Mouse (Mus musculus): ENCODE results near the gene Gpatch8. TPM values are rescaled to one million over a fixed set of nuclear protein-coding genes. Genes with fewer than 3 reads are reported as not detected.

Gene Gpatch8
- total and polyA plus RNA-seq, 3 experiments: 17.9 to 29.7 (median 25.8) TPM

DNA sequence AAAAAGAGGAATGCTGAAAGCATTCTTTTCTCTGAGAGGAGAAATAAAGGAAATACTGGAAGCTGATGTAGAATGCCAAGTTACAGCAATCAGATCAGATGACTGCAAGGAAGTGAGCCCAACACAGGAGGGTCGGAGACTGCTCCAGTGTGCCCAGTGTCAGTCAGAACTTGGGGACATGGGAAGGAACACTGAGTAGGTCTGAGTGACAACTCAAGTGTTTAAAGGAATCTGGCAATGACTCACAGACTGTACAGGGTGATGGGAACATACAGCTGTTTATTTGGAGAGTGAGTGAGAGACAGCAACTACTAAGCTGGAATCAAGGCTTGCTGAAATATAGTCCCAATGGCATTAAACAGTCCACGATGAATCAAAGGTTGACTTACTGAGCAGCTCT is 60.0 kb downstream of the Gpatch8 start:
- H3K4me3 ChIP-seq (ENCODE audit: control insufficient read depth in 1 of 2, insufficient read depth in 1 of 2, low read depth in 2 of 2, low read length in 2 of 2): no peak overlapping the region
- no peak overlapping the region for H3K27ac ChIP-seq (ENCODE audit: control insufficient read depth, low read depth, low read length)
- H3K36me3 ChIP-seq (ENCODE audit: control insufficient read depth in 1 of 2, insufficient read depth in 2 of 2, low read length in 2 of 2): peaks cover 2 to 33% of the 10 kb centered on the region in 2 experiments; a peak in 2 of 4 replicates

DNA sequence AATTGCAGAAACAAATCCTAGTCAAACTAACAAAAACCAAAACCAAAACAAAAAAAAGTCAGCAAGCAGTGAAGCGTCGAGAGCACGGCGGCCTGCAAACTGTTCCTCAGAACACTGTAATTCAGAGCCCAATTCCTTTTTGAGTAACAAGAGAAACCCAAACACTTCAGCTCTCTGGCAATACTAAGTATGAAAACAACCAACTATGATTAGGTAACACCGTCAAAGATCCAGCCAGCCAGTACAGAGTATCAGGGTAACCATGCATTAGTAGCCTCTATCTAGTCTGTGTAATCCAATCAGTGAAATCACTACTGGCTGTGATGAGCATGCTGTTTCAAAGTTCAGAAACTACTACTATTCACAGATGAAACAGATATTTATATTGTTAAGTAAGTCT is 60.5 kb downstream of the Gpatch8 start:
- no peaks in the 10 kb centered on the region for H3K9me3 ChIP-seq (replicated peaks; ENCODE audit: insufficient read depth, low read length)
- H3K9ac ChIP-seq (ENCODE audit: control insufficient read depth, low read depth, low read length, poor library complexity, severe bottlenecking): no peak overlapping the region
- DNase-seq (ENCODE audit: low read depth, low spot score): no peak
- no peaks in the 10 kb centered on the region for H3K4me1 ChIP-seq (ENCODE audit: control insufficient read depth in 1 of 2, insufficient read depth in 2 of 2, low read length in 2 of 2)
- H3K27me3 ChIP-seq (ENCODE audit: control insufficient read depth in 1 of 2, insufficient read depth in 2 of 2, low read length in 2 of 2): no peaks in the 10 kb centered on the region
- H3K79me2 ChIP-seq (ENCODE audit: control insufficient read depth, insufficient read depth, low read length, poor library complexity): no peaks in the 10 kb centered on the region
- no peak overlapping the region for H3K27ac ChIP-seq (ENCODE audit: control insufficient read depth, low read depth, low read length)
- H3K4me3 ChIP-seq (ENCODE audit: control insufficient read depth in 1 of 2, insufficient read depth in 1 of 2, low read depth in 2 of 2, low read length in 2 of 2): no peak overlapping the region
- TF ChIP-seq HCFC1 (IDR thresholded peaks at IDR 0.05; ENCODE audit: low read depth, low read length) (no peak), ZC3H11A (IDR thresholded peaks at IDR 0.05; ENCODE audit: low read depth, low read length) (no peak), TBP (IDR thresholded peaks at IDR 0.05; ENCODE audit: low read depth, low read length) (no peak), USF1 (IDR thresholded peaks at IDR 0.05; ENCODE audit: low read depth, low read length) (no peak), MYB (IDR thresholded peaks at IDR 0.05; ENCODE audit: low read depth, low read length) (no peak), TCF12 (IDR thresholded peaks at IDR 0.05; ENCODE audit: low read depth, low read length) (no peak), SIN3A (IDR thresholded peaks at IDR 0.05; ENCODE audit: low read length) (no peak), POLR2AphosphoS2 (IDR thresholded peaks at IDR 0.05; ENCODE audit: low read length) (no peak), MXI1 (IDR thresholded peaks at IDR 0.05; ENCODE audit: low read depth, low read length) (no peak), ELF1 (IDR thresholded peaks at IDR 0.05; ENCODE audit: low read depth, low read length) (no peak), UBTF (IDR thresholded peaks at IDR 0.05; ENCODE audit: borderline replicate concordance, insufficient read depth, low read depth, low read length) (no peak), POLR2A (IDR thresholded peaks at IDR 0.05; ENCODE audit: control insufficient read depth in 1 of 2, insufficient read depth in 1 of 2, low read depth in 1 of 2, low read length in 2 of 2, poor library complexity in 1 of 2) (no peak), E2F4 (IDR thresholded peaks at IDR 0.05; ENCODE audit: borderline replicate concordance, low read depth, low read length) (no peak), RAD21 (IDR thresholded peaks at IDR 0.05; ENCODE audit: low read depth, low read length) (no peak), NELFE (IDR thresholded peaks at IDR 0.05; ENCODE audit: low read depth, low read length) (no peak), USF2 (IDR thresholded peaks at IDR 0.05; ENCODE audit: borderline replicate concordance in 1 of 2, insufficient read depth in 1 of 2, low read depth in 1 of 2, low read length in 2 of 2) (no peak), CTCF (IDR thresholded peaks at IDR 0.05 in 2 of 3, conservative IDR thresholded peaks at IDR 0.05 in 1 of 3; ENCODE audit: control insufficient read depth in 1 of 3, insufficient read depth in 1 of 3, low read depth in 2 of 3, low read length in 3 of 3, poor library complexity in 1 of 3, severe bottlenecking in 1 of 3) (no peak), SMC3 (IDR thresholded peaks at IDR 0.05; ENCODE audit: low read depth, low read length) (no peak), ZMIZ1 (IDR thresholded peaks at IDR 0.05; ENCODE audit: low read depth, low read length) (no peak)
- H3K36me3 ChIP-seq (ENCODE audit: control insufficient read depth in 1 of 2, insufficient read depth in 2 of 2, low read length in 2 of 2): peaks cover 2 to 32% of the 10 kb centered on the region in 2 experiments; a peak in 2 of 4 replicates

More for the DNA sequence above, 60.0 kb downstream of the Gpatch8 start:
- H3K4me1 ChIP-seq (ENCODE audit: control insufficient read depth in 1 of 2, insufficient read depth in 2 of 2, low read length in 2 of 2): no peaks in the 10 kb centered on the region
- no peak for DNase-seq (ENCODE audit: low read depth, low spot score)
- TF ChIP-seq POLR2AphosphoS2 (IDR thresholded peaks at IDR 0.05; ENCODE audit: low read length) (0 out of 2 replicates have a peak, but pooled peaks have one; percentile 4), KAT2A (conservative IDR thresholded peaks at IDR 0.05; ENCODE audit: low read depth, low read length) (no peak), TCF12 (IDR thresholded peaks at IDR 0.05; ENCODE audit: low read depth, low read length) (no peak), ZKSCAN1 (IDR thresholded peaks at IDR 0.05; ENCODE audit: low read depth, low read length) (no peak), MXI1 (IDR thresholded peaks at IDR 0.05; ENCODE audit: low read depth, low read length) (no peak), ZNF384 (IDR thresholded peaks at IDR 0.05; ENCODE audit: low read depth, low read length) (no peak), MAZ (IDR thresholded peaks at IDR 0.05; ENCODE audit: low read depth, low read length) (no peak), MAFK (IDR thresholded peaks at IDR 0.05; ENCODE audit: borderline replicate concordance, low read depth, low read length) (no peak)
- no peaks in the 10 kb centered on the region for H3K9me3 ChIP-seq (replicated peaks; ENCODE audit: insufficient read depth, low read length)
- H3K9ac ChIP-seq (ENCODE audit: control insufficient read depth, low read depth, low read length, poor library complexity, severe bottlenecking): no peak overlapping the region
- H3K27me3 ChIP-seq (ENCODE audit: control insufficient read depth in 1 of 2, insufficient read depth in 2 of 2, low read length in 2 of 2): no peaks in the 10 kb centered on the region
- H3K79me2 ChIP-seq (ENCODE audit: control insufficient read depth, insufficient read depth, low read length, poor library complexity): no peaks in the 10 kb centered on the region
